Mouse (Mus musculus) c-Kit-positive CD71-positive TER-119-negative erythroid progenitor cells, embryonic 14.5 days (primary cell): ENCODE measurements around the gene Trim67.

Experiments used
- DNase-seq: peaks from one replicate; pipeline ENCODE4 v3.0.0-alpha.2; 2013; ENCODE audit warnings: low read depth

Gene Trim67

GRCm38 (mm10) chr8:124792708-124793107 is at the start of gene Trim67:
Gene Trim67, plus strand, starts transcription at chr8:124793092.
- no peak for DNase-seq

- DNase-seq: no peak
Measured at GRCm38 (mm10) chr8:124746661-124747060, 46.2 kb upstream of the Trim67 start.

- no peak for DNase-seq
Measured at GRCm38 (mm10) chr8:124751191-124751590, 41.7 kb upstream of the Trim67 start.

DNA sequence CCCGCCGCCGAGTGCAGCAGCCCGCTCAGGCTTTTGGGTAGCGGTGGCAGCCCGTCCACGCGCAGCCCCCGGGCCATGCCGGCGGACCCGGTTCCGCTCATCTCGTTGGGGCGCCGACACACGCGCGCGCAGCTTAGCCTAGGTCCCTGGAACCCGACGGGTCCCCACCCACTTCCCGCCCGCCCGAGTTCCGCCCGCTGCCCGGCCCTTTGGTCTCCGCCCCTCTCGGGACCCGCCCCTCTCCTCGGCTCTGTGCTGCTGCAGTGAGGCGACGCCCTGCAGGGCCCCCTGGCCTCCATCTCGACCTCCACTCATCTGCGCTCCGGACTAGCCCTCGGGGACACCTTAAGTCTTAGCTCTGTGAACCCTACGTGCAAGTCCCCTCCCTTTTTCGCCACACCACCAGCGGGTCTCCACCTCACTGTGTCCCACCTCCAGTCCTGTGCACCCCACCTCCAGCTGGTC is 41.2 kb upstream of the Trim67 start, which contains the start of gene Fam89a:
TSS of gene Fam89a (minus strand) at position 124 of the 465 bp plus-strand sequence.
- DNase-seq: peak; percentile 34

DNA sequence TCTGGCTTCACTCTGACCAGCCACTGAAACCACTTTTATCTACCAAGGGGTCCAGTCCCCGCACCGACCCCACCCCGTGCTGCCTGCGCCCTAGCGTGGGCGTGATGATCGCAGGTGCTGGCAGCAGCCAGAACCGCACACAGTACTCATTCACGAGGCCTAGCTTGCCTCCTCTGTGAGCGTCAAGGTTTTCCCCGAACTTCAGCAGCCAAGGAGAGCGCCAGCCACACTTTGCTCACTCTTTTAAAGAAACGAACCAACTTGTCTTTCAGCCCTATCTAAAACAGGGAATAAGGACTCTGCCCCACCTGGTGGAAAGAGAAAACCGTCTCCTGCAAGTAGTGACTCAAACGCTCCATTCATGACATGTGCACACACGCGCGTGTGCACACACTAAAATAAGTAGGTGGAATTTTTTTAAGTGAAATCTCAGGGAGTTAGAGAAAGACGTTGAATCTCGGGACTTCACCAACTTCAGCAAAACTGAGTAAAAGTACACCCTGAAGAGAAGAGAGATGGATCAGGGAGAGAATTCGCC is 40.5 kb upstream of the Trim67 start:
- no peak for DNase-seq

DNA sequence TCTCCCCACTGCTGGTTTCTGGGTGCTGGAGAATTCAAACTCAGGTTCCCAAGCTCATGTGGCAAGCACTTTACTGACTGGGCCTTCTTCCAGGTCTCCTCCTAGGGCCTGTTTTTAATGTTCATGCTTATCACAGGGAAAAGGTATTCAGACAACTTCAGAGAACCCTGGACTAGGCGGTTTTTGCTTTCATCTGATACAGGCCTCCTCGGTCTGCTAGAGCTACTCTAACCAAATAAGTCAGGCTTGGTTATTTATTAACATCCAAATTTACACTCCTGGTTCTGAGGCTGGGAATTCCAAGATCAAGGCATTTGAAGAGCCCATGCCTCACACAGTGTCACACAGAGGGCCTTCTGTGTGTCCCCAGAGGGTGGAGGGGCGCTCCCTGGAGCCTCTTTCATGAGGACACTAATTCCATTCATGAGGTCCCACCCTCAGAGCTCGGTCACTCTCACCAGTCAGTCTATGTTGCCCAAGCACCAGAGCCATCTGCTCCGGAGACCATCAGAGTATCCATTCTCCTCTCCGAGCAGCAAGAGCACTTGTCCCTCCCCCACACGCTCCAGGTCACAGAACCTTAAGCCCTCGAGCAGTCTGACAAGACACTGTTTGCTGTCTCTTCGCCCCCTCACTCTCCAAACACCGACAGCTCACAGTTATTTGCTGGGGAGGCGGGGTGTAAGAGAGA is 38.6 kb upstream of the Trim67 start:
- no peak for DNase-seq

DNA sequence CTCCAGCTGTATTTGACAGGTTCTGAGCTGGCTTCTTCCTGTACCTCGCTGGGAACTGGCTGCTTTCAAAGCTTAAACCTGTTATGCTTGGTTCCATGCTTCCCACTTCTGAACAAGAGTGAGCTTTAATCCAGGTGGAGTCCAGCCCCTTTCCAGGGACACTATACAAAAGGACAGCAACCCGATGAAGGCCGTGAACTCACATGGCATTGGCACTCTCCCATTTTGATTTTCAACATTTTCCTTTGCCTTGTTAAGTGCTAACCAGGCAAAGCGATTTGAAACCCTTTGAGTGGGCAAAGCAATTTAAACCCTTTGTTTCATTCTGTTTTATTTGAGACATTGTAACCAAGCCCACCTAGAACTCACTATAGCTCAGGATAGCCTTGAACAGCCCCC is 38.1 kb upstream of the Trim67 start:
- no peak for DNase-seq

GRCm38 (mm10) chr8:124755481-124755880 is 37.4 kb upstream of the Trim67 start:
- no peak for DNase-seq

- DNase-seq: no peak
Measured at GRCm38 (mm10) chr8:124756153-124756552, 36.7 kb upstream of the Trim67 start.

DNA sequence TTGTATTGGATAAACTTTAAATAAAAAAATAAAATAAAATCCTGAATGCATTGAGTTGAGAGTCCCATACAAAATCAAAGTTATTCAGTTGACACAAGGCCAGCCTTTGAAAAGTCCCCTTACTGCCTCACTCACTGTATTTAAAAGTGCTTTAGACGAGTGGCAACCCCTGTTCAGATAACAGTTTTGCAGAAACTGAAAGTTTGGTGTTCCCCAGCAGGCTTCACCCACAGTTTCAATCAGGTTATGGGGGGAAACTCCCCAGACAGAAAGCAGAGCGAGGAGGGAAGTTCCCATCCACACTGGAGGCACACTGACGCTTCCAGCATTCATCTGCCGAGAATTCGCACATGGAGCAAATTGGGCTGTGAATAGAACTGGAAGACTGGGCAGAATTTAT is 36.3 kb upstream of the Trim67 start:
- DNase-seq: no peak

GRCm38 (mm10) chr8:124758544-124758943 is 34.3 kb upstream of the Trim67 start:
- DNase-seq: peak; percentile 9

GRCm38 (mm10) chr8:124763061-124763460 is 29.8 kb upstream of the Trim67 start:
- no peak for DNase-seq

- no peak for DNase-seq
Measured at GRCm38 (mm10) chr8:124772389-124772788, 20.5 kb upstream of the Trim67 start.

DNA sequence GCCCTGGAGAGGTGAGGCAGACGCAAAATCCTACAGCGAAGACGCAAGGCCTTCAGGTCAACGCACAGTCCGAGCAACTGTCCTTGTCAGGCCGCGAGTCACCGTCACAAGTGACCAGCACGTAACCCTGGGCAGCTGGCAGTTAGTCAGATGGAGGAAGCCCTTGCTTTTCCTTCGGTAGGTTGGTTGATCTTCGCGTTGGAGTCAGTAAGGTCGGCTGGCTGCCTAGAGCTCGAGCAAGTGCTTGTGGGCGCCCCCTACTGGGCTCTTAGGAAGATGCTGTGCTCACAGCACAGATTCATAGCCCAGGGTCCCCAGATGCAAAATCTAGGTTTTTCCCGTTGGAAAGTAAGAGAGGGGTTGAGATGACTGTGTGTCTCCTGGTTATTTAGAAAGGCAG is 17.2 kb upstream of the Trim67 start:
- peak; percentile 27 for DNase-seq

GRCm38 (mm10) chr8:124780236-124780635 is 12.7 kb upstream of the Trim67 start:
- DNase-seq: no peak

DNA sequence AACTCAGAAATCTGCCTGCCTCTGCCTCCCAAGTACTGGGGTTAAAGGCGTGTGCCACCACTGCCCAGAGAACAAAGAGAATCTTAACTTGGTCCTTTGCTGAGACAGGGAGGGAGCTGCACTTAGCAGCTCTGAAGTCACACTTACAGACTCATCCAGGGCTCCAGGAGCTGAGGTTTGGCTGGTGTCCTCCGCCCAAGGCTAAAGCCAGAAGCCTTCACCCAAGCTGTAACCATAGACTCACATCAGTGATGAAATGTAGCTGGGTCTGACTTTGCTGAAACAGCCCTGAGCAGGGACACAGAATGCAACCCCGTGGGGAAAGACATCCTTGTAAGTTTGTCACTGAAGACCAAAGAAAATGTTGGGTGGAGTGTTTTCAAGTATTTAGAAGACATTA is 10.5 kb upstream of the Trim67 start:
- DNase-seq: no peak

DNA sequence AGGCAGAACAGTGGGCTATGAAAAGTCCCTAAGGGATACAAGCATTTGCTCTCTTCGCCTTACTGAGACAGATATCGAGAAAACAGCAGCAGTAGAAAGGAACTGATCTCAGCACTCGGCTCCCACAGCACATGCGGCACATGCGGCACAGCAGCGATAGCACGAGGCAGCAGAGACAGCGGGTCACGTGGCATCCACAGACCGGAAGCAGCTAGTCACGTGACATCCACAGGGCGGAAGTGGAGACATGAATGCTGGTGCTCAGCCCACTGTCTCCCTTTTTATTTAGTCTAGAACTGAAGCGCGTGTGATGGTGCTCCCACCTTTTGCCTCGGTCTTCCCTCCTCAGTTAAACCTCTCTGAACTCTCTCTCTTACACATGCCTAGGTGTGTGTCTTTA is 9.7 kb upstream of the Trim67 start:
- DNase-seq: no peak

GRCm38 (mm10) chr8:124784613-124785012 is 8.3 kb upstream of the Trim67 start:
- no peak for DNase-seq

- no peak for DNase-seq
Measured at GRCm38 (mm10) chr8:124790676-124791075, 2.2 kb upstream of the Trim67 start.

DNA sequence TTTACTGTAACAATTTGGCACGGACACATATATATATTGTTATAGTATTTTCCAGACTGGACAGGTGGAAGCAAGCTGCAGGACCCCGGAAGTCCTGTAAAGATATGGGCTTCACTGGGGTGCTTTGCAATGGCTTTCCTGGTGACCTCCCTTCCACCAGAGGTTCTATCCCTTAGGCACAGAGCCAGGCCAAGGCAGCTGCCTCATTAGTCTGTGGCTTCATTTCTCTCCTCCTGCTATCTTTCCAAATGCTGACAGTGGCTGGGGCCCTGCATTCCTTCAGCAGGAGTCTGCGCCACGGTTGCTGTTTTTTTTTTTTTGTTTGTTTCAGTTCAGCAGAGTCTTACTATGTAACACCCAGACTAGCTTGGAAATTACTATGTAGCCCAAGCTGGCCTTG is 1.1 kb upstream of the Trim67 start:
- no peak for DNase-seq

DNA sequence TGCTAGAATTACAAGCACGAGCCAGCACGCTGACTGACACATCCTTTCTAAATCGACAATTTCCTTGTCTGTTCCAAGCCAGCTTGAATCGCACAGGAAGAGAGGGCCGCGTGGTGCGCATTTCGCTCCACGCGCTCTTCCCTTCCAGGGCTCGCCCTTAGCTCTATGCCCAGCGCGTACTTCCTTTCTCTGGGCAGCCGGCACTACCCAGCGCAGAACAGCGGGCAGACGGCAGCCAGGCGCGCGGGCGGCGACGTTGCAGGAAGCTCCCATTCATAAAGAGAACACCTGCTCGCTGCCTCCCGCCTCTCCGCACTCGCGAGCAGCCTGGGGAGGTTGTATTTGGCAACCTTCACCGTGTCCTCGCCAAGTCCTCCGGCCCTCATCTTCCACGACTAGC is 706 bp upstream of the Trim67 start:
- DNase-seq: no peak

GRCm38 (mm10) chr8:124793172-124793651 is 320 bp downstream of the Trim67 start:
- peak; percentile 55 for DNase-seq

DNA sequence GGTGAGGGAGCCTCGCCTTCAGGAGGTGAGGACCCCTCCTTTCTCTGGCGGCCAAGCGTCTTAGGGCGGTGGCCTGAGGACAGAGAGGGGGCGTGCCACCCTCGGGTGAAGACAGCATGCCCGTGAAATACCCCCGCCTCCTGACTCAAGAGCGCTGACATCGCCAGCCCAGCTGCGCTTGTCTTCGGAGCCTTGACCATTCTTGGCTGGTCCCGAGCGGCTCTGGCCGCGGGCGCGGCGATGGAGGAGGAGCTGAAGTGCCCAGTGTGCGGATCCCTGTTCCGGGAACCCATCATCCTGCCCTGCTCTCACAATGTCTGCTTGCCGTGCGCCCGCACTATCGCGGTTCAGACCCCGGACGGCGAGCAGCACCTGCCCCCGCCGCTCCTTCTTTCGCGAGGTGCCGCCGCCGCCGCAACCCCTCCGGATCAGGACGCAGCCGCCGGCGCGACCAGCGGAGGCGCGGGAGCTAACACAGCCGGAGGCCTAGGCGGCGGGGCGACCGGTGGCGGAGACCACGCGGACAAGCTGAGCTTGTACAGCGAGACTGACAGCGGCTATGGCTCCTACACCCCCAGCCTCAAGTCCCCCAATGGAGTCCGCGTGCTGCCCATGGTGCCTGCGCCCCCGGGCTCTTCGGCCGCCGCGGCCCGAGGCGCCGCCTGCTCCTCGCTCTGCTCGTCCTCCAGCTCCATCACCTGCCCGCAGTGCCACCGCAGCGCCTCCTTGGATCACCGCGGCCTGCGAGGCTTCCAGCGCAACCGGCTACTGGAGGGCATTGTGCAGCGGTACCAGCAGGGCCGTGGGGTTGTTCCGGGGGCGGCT is 981 bp downstream of the Trim67 start:
- DNase-seq: no peak
